Mouse (Mus musculus): ENCODE measurements around the gene Rnf208. TPM values are rescaled to one million over a fixed set of nuclear protein-coding genes. Genes with fewer than 3 reads are reported as not detected.

Rnf208 gene
- total and polyA plus RNA-seq, 2 experiments = 0.48 TPM; not detected in 1

- WGBS = 2% methylated on average over 54 of the region's 54 CpGs
- H3K27me3 ChIP-seq (ENCODE audit: control insufficient read depth, insufficient read depth, low read length) = peaks cover 9% of the 10 kb centered on the region; the same call in 1 of the 2 replicates
- H3K27ac ChIP-seq (replicated peaks; ENCODE audit: insufficient read depth, low read depth, low read length) = no peak overlapping the region
- DNase-seq (ENCODE audit: extremely low read depth, low read depth, low spot score) = peak; percentile 23
- H3K4me1 ChIP-seq (ENCODE audit: control insufficient read depth, insufficient read depth, low read length) = peaks cover 3% of the 10 kb centered on the region; the same call in 1 of the 2 replicates
- no peak for TF ChIP-seq CTCF (IDR thresholded peaks at IDR 0.05; ENCODE audit: low read depth, low read length)
- TF ChIP-seq POLR2A (IDR thresholded peaks at IDR 0.05; ENCODE audit: extremely low read depth, insufficient read depth, low read length) = no peak
- no peaks in the 10 kb centered on the region for H3K79me2 ChIP-seq (ENCODE audit: control insufficient read depth, insufficient read depth, low read length)
- H3K36me3 ChIP-seq (ENCODE audit: control insufficient read depth, insufficient read depth, low read length) = no peaks in the 10 kb centered on the region; the same call in 1 of the 2 replicates
- H3K4me3 ChIP-seq (ENCODE audit: insufficient read depth, low read depth, low read length) = peak overlapping the region; percentile 39; the same call in 1 of the 2 replicates
- H3K9ac ChIP-seq (ENCODE audit: low read depth, low read length) = no peak overlapping the region
Observed at GRCm38 (mm10) chr2:25290101-25290815, 48.2 kb downstream of the Rnf208 start.

GRCm38 (mm10) chr2:25290816-25291130 is 48.7 kb downstream of the Rnf208 start:
- no peak for DNase-seq (ENCODE audit: extremely low read depth, low read depth, low spot score)

GRCm38 (mm10) chr2:25291184-25292053 is 49.4 kb downstream of the Rnf208 start:
- H3K4me3 ChIP-seq (ENCODE audit: insufficient read depth, low read depth, low read length) = no peak overlapping the region; the same call in 1 of the 2 replicates

More at GRCm38 (mm10) chr2:25290816-25291130, 48.7 kb downstream of the Rnf208 start:
- Histone ChIP-seq H3K9ac (ENCODE audit: low read depth, low read length) (no peak overlapping the region), H3K27ac (replicated peaks; ENCODE audit: insufficient read depth, low read depth, low read length) (no peak overlapping the region), H3K79me2 (ENCODE audit: control insufficient read depth, insufficient read depth, low read length) (no peaks in the 10 kb centered on the region), H3K36me3 (ENCODE audit: control insufficient read depth, insufficient read depth, low read length) (no peaks in the 10 kb centered on the region), H3K4me3 (ENCODE audit: insufficient read depth, low read depth, low read length) (no peak overlapping the region), H3K27me3 (ENCODE audit: control insufficient read depth, insufficient read depth, low read length) (peaks cover 9% of the 10 kb centered on the region; the same call in 1 of the 2 replicates), H3K4me1 (ENCODE audit: control insufficient read depth, insufficient read depth, low read length) (peaks cover 3% of the 10 kb centered on the region; the same call in 1 of the 2 replicates)
- 2% methylated on average over 18 of the region's 18 CpGs for WGBS
- TF ChIP-seq POLR2A (IDR thresholded peaks at IDR 0.05; ENCODE audit: extremely low read depth, insufficient read depth, low read length) (no peak), CTCF (IDR thresholded peaks at IDR 0.05; ENCODE audit: low read depth, low read length) (no peak)

DNA sequence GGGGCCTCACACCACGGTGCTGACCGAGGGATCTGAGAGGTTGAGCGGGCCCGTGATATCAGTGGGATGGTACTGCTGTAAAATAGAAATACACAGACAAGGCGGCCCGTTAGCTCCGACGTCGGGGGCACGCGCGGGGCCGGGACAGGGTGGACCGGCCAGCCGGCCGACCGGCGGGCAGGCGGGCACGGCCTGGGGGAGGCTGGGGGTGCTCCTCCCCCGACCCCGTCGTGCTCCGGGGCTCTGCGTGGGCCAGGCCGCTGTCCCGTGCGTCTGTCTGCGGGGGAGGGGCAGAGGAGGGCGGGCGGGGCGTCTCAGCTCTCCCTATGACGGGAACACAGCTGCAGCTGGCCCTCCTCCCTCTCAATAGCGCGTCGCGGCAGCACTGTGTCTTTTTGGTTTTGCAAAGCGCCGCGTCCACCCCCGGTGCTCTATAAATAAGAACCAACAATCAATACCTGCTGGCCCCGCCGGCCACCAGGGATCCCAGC is 50.0 kb downstream of the Rnf208 start:
- Histone ChIP-seq H3K9ac (ENCODE audit: low read depth, low read length) (no peak overlapping the region), H3K79me2 (ENCODE audit: control insufficient read depth, insufficient read depth, low read length) (no peaks in the 10 kb centered on the region), H3K4me3 (ENCODE audit: insufficient read depth, low read depth, low read length) (peak overlapping the region; percentile 13; the same call in 1 of the 2 replicates), H3K27me3 (ENCODE audit: control insufficient read depth, insufficient read depth, low read length) (peaks cover 9% of the 10 kb centered on the region; the same call in 1 of the 2 replicates), H3K36me3 (ENCODE audit: control insufficient read depth, insufficient read depth, low read length) (no peaks in the 10 kb centered on the region), H3K4me1 (ENCODE audit: control insufficient read depth, insufficient read depth, low read length) (peaks cover 3% of the 10 kb centered on the region; the same call in 1 of the 2 replicates), H3K27ac (replicated peaks; ENCODE audit: insufficient read depth, low read depth, low read length) (no peak overlapping the region)
- TF ChIP-seq CTCF (IDR thresholded peaks at IDR 0.05; ENCODE audit: low read depth, low read length) (no peak), POLR2A (IDR thresholded peaks at IDR 0.05; ENCODE audit: extremely low read depth, insufficient read depth, low read length) (no peak)
- no peak for DNase-seq (ENCODE audit: extremely low read depth, low read depth, low spot score)
- WGBS = 4% methylated on average over 43 of the region's 43 CpGs

More at GRCm38 (mm10) chr2:25291184-25292053, 49.4 kb downstream of the Rnf208 start:
- H3K27me3 ChIP-seq (ENCODE audit: control insufficient read depth, insufficient read depth, low read length) = peaks cover 9% of the 10 kb centered on the region; the same call in 1 of the 2 replicates
- peaks cover 3% of the 10 kb centered on the region; the same call in 1 of the 2 replicates for H3K4me1 ChIP-seq (ENCODE audit: control insufficient read depth, insufficient read depth, low read length)
- H3K79me2 ChIP-seq (ENCODE audit: control insufficient read depth, insufficient read depth, low read length) = no peaks in the 10 kb centered on the region
- WGBS = 13% methylated on average over 32 of the region's 32 CpGs
- H3K36me3 ChIP-seq (ENCODE audit: control insufficient read depth, insufficient read depth, low read length) = no peaks in the 10 kb centered on the region
- no peak for DNase-seq (ENCODE audit: extremely low read depth, low read depth, low spot score)
- TF ChIP-seq POLR2A (IDR thresholded peaks at IDR 0.05; ENCODE audit: extremely low read depth, insufficient read depth, low read length) = no peak
- TF ChIP-seq CTCF (IDR thresholded peaks at IDR 0.05; ENCODE audit: low read depth, low read length) = no peak
- H3K9ac ChIP-seq (ENCODE audit: low read depth, low read length) = no peak overlapping the region
- no peak overlapping the region for H3K27ac ChIP-seq (replicated peaks; ENCODE audit: insufficient read depth, low read depth, low read length)

GRCm38 (mm10) chr2:25292856-25293255 is 50.8 kb downstream of the Rnf208 start:
- 7% methylated on average over 1 of the region's 1 CpGs for WGBS
- Histone ChIP-seq H3K4me3 (ENCODE audit: insufficient read depth, low read depth, low read length) (no peak overlapping the region), H3K9ac (ENCODE audit: low read depth, low read length) (no peak overlapping the region), H3K79me2 (ENCODE audit: control insufficient read depth, insufficient read depth, low read length) (no peaks in the 10 kb centered on the region), H3K27ac (replicated peaks; ENCODE audit: insufficient read depth, low read depth, low read length) (no peak overlapping the region), H3K4me1 (ENCODE audit: control insufficient read depth, insufficient read depth, low read length) (peaks cover 3% of the 10 kb centered on the region; the same call in 1 of the 2 replicates), H3K36me3 (ENCODE audit: control insufficient read depth, insufficient read depth, low read length) (no peaks in the 10 kb centered on the region), H3K27me3 (ENCODE audit: control insufficient read depth, insufficient read depth, low read length) (peaks cover 9% of the 10 kb centered on the region; the same call in 1 of the 2 replicates)
- TF ChIP-seq CTCF (IDR thresholded peaks at IDR 0.05; ENCODE audit: low read depth, low read length) (peak; percentile 88), POLR2A (IDR thresholded peaks at IDR 0.05; ENCODE audit: extremely low read depth, insufficient read depth, low read length) (no peak)
- DNase-seq (ENCODE audit: extremely low read depth, low read depth, low spot score) = peak; percentile 9

Data from liver, adult 2 months (tissue).